Comparison of ENCODE assay signal across 28 mouse cellular contexts in the genomic region with DNA sequence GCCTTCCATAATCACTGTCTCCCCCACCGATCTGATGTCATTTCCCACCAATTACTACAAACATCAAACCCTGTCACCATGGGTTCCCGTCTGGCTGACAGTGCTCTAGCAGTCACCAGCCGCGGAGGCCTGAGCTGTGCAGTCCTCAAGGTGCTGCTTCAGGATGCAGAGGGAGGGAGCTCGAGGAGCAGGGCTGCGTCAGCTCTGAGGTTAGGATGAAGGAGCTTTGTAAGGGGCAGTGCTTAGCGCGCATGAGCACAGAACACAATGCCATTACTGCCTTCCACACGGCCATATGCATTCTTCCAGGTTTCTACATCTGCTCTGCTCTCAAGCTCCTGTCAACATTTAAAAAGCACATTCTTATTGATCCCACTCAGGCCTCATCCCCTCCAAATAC. TPM values are rescaled to one million over a fixed set of nuclear protein-coding genes. Genes with fewer than 3 reads are reported as not detected.
DNase-seq lines count a peak whose midpoint lies in the region; ATAC-seq and TF ChIP-seq lines count a peak whose summit lies in the region.
"Had no signal": no experiment of that assay in that cellular context is flagged by ENCODE, and none has a peak within 500 bp of the region (broad histone marks: within the 10 kb centered on the region; RNA-seq: fewer than 3 reads in every experiment).

No protein-coding gene starts in this region.

- no peak for TF ChIP-seq CTCF in lung, embryonic 14.5 days (IDR thresholded peaks at IDR 0.05; ENCODE audit: low read depth)
- no peak for TF ChIP-seq CTCF in lung, postnatal 0 days (IDR thresholded peaks at IDR 0.05)
- TF ChIP-seq CTCF in stomach, postnatal 0 days (IDR thresholded peaks at IDR 0.05; ENCODE audit: low read depth), result no peak

- no peak for ATAC-seq in heart, embryonic 15.5 days (replicated peaks; ENCODE audit: insufficient number of reproducible peaks, insufficient read depth, low FRiP score, low read depth)
- no peak for ATAC-seq in lung, embryonic 14.5 days (ENCODE audit: insufficient read depth)
- no peak for ATAC-seq in lung, postnatal 0 days
- ATAC-seq in stomach, postnatal 0 days (ENCODE audit: low FRiP score, low TSS enrichment), result no peak
- ATAC-seq: CD4-positive, CD25-positive, alpha-beta regulatory T cell, adult 4 months; liver, postnatal 0 days had no signal

- peaks cover 39% of the 10 kb centered on the region for H3K4me1 ChIP-seq in heart, embryonic 15.5 days (replicated peaks)
- 0 out of 2 replicates have a peak, but pooled peaks cover 12% of the 10 kb centered on the region for H3K4me1 ChIP-seq in lung, embryonic 14.5 days (ENCODE audit: insufficient read depth)
- H3K4me1 ChIP-seq in lung, postnatal 0 days (ENCODE audit: insufficient read depth, low read depth, low read length), result no peaks in the 10 kb centered on the region
- 0 out of 2 replicates have a peak, but pooled peaks cover 2% of the 10 kb centered on the region for H3K4me1 ChIP-seq in stomach, postnatal 0 days (replicated peaks; ENCODE audit: control insufficient read depth, insufficient read depth)
- H3K4me1 ChIP-seq: forebrain, embryonic 12.5 days; hindbrain, embryonic 15.5 days; midbrain, embryonic 12.5 days had no signal

- TF ChIP-seq EP300 in lung, postnatal 0 days (IDR thresholded peaks at IDR 0.05), result no peak
- no peak for TF ChIP-seq EP300 in stomach, postnatal 0 days (optimal IDR thresholded peaks at IDR 0.05)

- no peak overlapping the region for H3K4me2 ChIP-seq in heart, embryonic 15.5 days
- no peak overlapping the region for H3K4me2 ChIP-seq in lung, embryonic 14.5 days
- H3K4me2 ChIP-seq in lung, postnatal 0 days (replicated peaks; ENCODE audit: low read depth, low read length), result no peak overlapping the region
- no peak overlapping the region for H3K4me2 ChIP-seq in stomach, postnatal 0 days (replicated peaks; ENCODE audit: low read depth)
- H3K4me2 ChIP-seq: embryonic facial prominence, embryonic 13.5 days; forebrain, embryonic 12.5 days; hindbrain, embryonic 15.5 days; limb, embryonic 12.5 days; liver, embryonic 11.5 days; midbrain, embryonic 12.5 days had no signal

- H3K9me3 ChIP-seq in heart, embryonic 15.5 days (replicated peaks), result no peaks in the 10 kb centered on the region
- H3K9me3 ChIP-seq in lung, embryonic 14.5 days (ENCODE audit: low read depth, low read length), result no peaks in the 10 kb centered on the region
- no peaks in the 10 kb centered on the region for H3K9me3 ChIP-seq in lung, postnatal 0 days (ENCODE audit: low read length)
- no peaks in the 10 kb centered on the region for H3K9me3 ChIP-seq in stomach, postnatal 0 days (ENCODE audit: control insufficient read depth, low read length)
- H3K9me3 ChIP-seq: embryonic facial prominence, embryonic 13.5 days; forebrain, embryonic 12.5 days; hindbrain, embryonic 15.5 days; limb, embryonic 12.5 days; midbrain, embryonic 12.5 days had no signal

- peak overlapping the region; percentile 26; the same call in 1 of the 2 replicates for H3K9ac ChIP-seq in heart, embryonic 15.5 days
- no peak overlapping the region for H3K9ac ChIP-seq in lung, embryonic 14.5 days
- no peak overlapping the region for H3K9ac ChIP-seq in lung, postnatal 0 days (replicated peaks; ENCODE audit: low read depth)
- no peak overlapping the region for H3K9ac ChIP-seq in stomach, postnatal 0 days (ENCODE audit: low read length)
- H3K9ac ChIP-seq: embryonic facial prominence, embryonic 13.5 days; forebrain, embryonic 12.5 days; hindbrain, embryonic 15.5 days; limb, embryonic 12.5 days; liver, postnatal 0 days; midbrain, embryonic 12.5 days had no signal

- H3K36me3 ChIP-seq in heart, embryonic 15.5 days, result peaks cover 5% of the 10 kb centered on the region; the same call in 1 of the 2 replicates
- H3K36me3 ChIP-seq in lung, embryonic 14.5 days (ENCODE audit: insufficient read depth), result 0 out of 2 replicates have a peak, but pooled peaks cover 3% of the 10 kb centered on the region
- no peaks in the 10 kb centered on the region for H3K36me3 ChIP-seq in lung, postnatal 0 days (ENCODE audit: insufficient read depth, low read length)
- no peaks in the 10 kb centered on the region for H3K36me3 ChIP-seq in stomach, postnatal 0 days (ENCODE audit: control insufficient read depth, insufficient read depth, low read length)

- intact Hi-C loops in heart, postnatal 14 days (cut with DNase I), result no loop called here

- H3K4me3 ChIP-seq in heart, embryonic 15.5 days, result no peak overlapping the region
- no peak overlapping the region for H3K4me3 ChIP-seq in lung, embryonic 14.5 days (ENCODE audit: low read depth, low read length)
- H3K4me3 ChIP-seq in lung, postnatal 0 days (ENCODE audit: low read depth, low read length), result no peak overlapping the region
- H3K4me3 ChIP-seq in stomach, postnatal 0 days (ENCODE audit: low read depth, low read length), result no peak overlapping the region
- H3K4me3 ChIP-seq: embryonic facial prominence, embryonic 13.5 days; erythroblast, embryonic 14.5 days; forebrain, embryonic 12.5 days; hindbrain, embryonic 15.5 days; limb, embryonic 12.5 days; midbrain, embryonic 12.5 days had no signal

- no peaks in the 10 kb centered on the region for H3K27me3 ChIP-seq in heart, embryonic 15.5 days
- H3K27me3 ChIP-seq in lung, embryonic 14.5 days (ENCODE audit: insufficient read depth, low read length), result no peaks in the 10 kb centered on the region
- H3K27me3 ChIP-seq in lung, postnatal 0 days (replicated peaks; ENCODE audit: insufficient read depth, low read length), result no peaks in the 10 kb centered on the region
- H3K27me3 ChIP-seq in stomach, postnatal 0 days (ENCODE audit: control insufficient read depth, insufficient read depth, low read length), result no peaks in the 10 kb centered on the region
- H3K27me3 ChIP-seq: embryonic facial prominence, embryonic 13.5 days; forebrain, embryonic 12.5 days; hindbrain, embryonic 15.5 days; limb, embryonic 12.5 days; midbrain, embryonic 12.5 days had no signal

- 50% methylated on average over 9 of the region's 9 CpGs for WGBS in heart, embryonic 15.5 days
- 60% methylated on average over 9 of the region's 9 CpGs for WGBS in lung, embryonic 14.5 days
- WGBS in lung, postnatal 0 days, result 73% methylated on average over 9 of the region's 9 CpGs
- 57% methylated on average over 9 of the region's 9 CpGs for WGBS in stomach, postnatal 0 days

- H3K27ac ChIP-seq in heart, embryonic 15.5 days, result peak overlapping the region; percentile 96
- H3K27ac ChIP-seq in lung, embryonic 14.5 days (ENCODE audit: low read depth), result peak overlapping the region; percentile 87
- H3K27ac ChIP-seq in lung, postnatal 0 days (ENCODE audit: low read length), result no peak overlapping the region
- peak overlapping the region; percentile 63; the same call in 1 of the 2 replicates for H3K27ac ChIP-seq in stomach, postnatal 0 days (replicated peaks)
- H3K27ac ChIP-seq: embryonic facial prominence, embryonic 13.5 days; forebrain, embryonic 12.5 days; hindbrain, embryonic 15.5 days; limb, embryonic 12.5 days; macrophage; midbrain, embryonic 12.5 days had no signal

- DNase-seq in heart, adult 11 months, result peak; percentile 87
- DNase-seq in heart, adult 8-10 months (ENCODE audit: low spot score), result no peak
- DNase-seq in heart, postnatal 14 days, result no peak
- no peak for DNase-seq in lung, embryonic 14.5 days
- no peak for DNase-seq in lung, postnatal 0 days (ENCODE audit: low spot score)
- DNase-seq in stomach, postnatal 0 days (ENCODE audit: low spot score), result no peak
- DNase-seq: adrenal gland, postnatal 25 days; cerebellum, adult 8-10 months; cerebellum, postnatal 36 days; embryo, embryonic 11 days; gastrocnemius, postnatal 10 days; kidney, adult 18-20 months; kidney, postnatal 4 days; liver, postnatal 0 days; thymus, adult 2 months; thymus, postnatal 4 days had no signal

RNA-seq across cellular contexts. Expression of gene Nexn, which starts 36.8 kb away (rescaled TPM):
- 100 to 1,000 TPM; 264 to 407 (median 333) TPM for total RNA-seq in heart, adult 8-10 months (2022)
- polyA plus RNA-seq in heart, embryonic 15.5 days (2015; fragmentation: Nextera tagmentation; extraction: Ambion mirVana), result 196 and 326 TPM in 2 replicates
- 100 to 1,000 TPM; 297 to 301 TPM for total RNA-seq in heart, postnatal 14 days (2021)
- 72.6 and 80.5 TPM in 2 replicates for polyA plus RNA-seq in lung, embryonic 14.5 days (2014; fragmentation: Nextera tagmentation; extraction: Ambion mirVana)
- 39.9 and 47.1 TPM in 2 replicates for polyA plus RNA-seq in lung, postnatal 0 days (2015; fragmentation: Nextera tagmentation; extraction: Ambion mirVana)
- polyA plus RNA-seq in stomach, postnatal 0 days (2015; fragmentation: Nextera tagmentation; extraction: Ambion mirVana), result 29.8 and 37.9 TPM in 2 replicates
- total RNA-seq: granulocyte monocyte progenitor cell, adult 5-6 weeks; monocyte, adult 5-6 weeks had no signal
- polyA plus RNA-seq: erythroblast, embryonic 14.5 days had no signal

RNA-seq across cellular contexts. Expression of gene Miga1, which starts 37.2 kb away (rescaled TPM):
- total RNA-seq in heart, adult 8-10 months (2022), result 10 to 100 TPM; 10.4 to 15.8 (median 10.9) TPM
- 12.8 and 13.4 TPM in 2 replicates for polyA plus RNA-seq in heart, embryonic 15.5 days (2015; fragmentation: Nextera tagmentation; extraction: Ambion mirVana)
- 10 to 100 TPM; 10.8 to 12.4 TPM for total RNA-seq in heart, postnatal 14 days (2021)
- polyA plus RNA-seq in lung, embryonic 14.5 days (2014; fragmentation: Nextera tagmentation; extraction: Ambion mirVana), result 18.1 and 20.3 TPM in 2 replicates
- polyA plus RNA-seq in lung, postnatal 0 days (2015; fragmentation: Nextera tagmentation; extraction: Ambion mirVana), result 10.0 and 12.3 TPM in 2 replicates
- polyA plus RNA-seq in stomach, postnatal 0 days (2015; fragmentation: Nextera tagmentation; extraction: Ambion mirVana), result 3.5 and 3.6 TPM in 2 replicates

RNA-seq across cellular contexts. Expression of gene Usp33, which starts 43.3 kb away (rescaled TPM):
- 10 to 100 TPM; 24.5 to 25.5 (median 24.6) TPM for total RNA-seq in heart, adult 8-10 months (2022)
- 25.0 and 29.2 TPM in 2 replicates for polyA plus RNA-seq in heart, embryonic 15.5 days (2015; fragmentation: Nextera tagmentation; extraction: Ambion mirVana)
- total RNA-seq in heart, postnatal 14 days (2021), result 10 to 100 TPM; 29.1 to 30.9 TPM
- 57.4 and 59.0 TPM in 2 replicates for polyA plus RNA-seq in lung, embryonic 14.5 days (2014; fragmentation: Nextera tagmentation; extraction: Ambion mirVana)
- polyA plus RNA-seq in lung, postnatal 0 days (2015; fragmentation: Nextera tagmentation; extraction: Ambion mirVana), result 43.1 and 52.4 TPM in 2 replicates
- polyA plus RNA-seq in stomach, postnatal 0 days (2015; fragmentation: Nextera tagmentation; extraction: Ambion mirVana), result 15.7 and 16.1 TPM in 2 replicates
